Mouse (Mus musculus) limb, embryonic 15.5 days (tissue): Measurements from ENCODE around the gene Esrrg. TPM values are rescaled to one million over a fixed set of nuclear protein-coding genes. Genes with fewer than 3 reads are reported as not detected.

ENCODE experiments used
- ATAC-seq: fragments of 200-750 bp; cut with Nextera tagmentation; 2 replicates; pipeline ENCODE4 v1.8.0; 2017; ENCODE audit warnings: low read depth, moderate TSS enrichment; ENCODE audit not compliant: insufficient number of reproducible peaks, low FRiP score, low TSS enrichment
- H3K27ac ChIP-seq: fragments of 300-500 bp; sonication (generic); 2 replicates; pipeline ENCODE4 v1.5.1; 2015; ENCODE audit warnings: moderate library complexity, mild to moderate bottlenecking, inconsistent platforms
- H3K27me3 ChIP-seq: fragments of 300-500 bp; sonication (generic); 2 replicates; pipeline ENCODE4 v1.6.1; 2015; ENCODE audit warnings: inconsistent platforms
- H3K36me3 ChIP-seq: fragments of 300-500 bp; sonication (generic); 2 replicates; pipeline ENCODE4 v1.6.1; 2015; ENCODE audit warnings: inconsistent platforms
- H3K4me1 ChIP-seq: fragments of 300-500 bp; sonication (generic); 2 replicates; pipeline ENCODE4 v1.6.1; 2015; ENCODE audit warnings: inconsistent platforms
- H3K4me2 ChIP-seq: fragments of 300-500 bp; sonication (generic); 2 replicates; pipeline ENCODE4 v1.6.1; 2015; ENCODE audit warnings: mild to moderate bottlenecking, inconsistent platforms
- H3K4me3 ChIP-seq: fragments of 300-500 bp; sonication (generic); 2 replicates; pipeline ENCODE4 v1.5.1; 2015; ENCODE audit warnings: mild to moderate bottlenecking, inconsistent platforms
- H3K9ac ChIP-seq: fragments of 300-500 bp; sonication (generic); 2 replicates; pipeline ENCODE4 v1.6.1; 2015; ENCODE audit warnings: inconsistent platforms
- H3K9me3 ChIP-seq: fragments of 300-500 bp; sonication (generic); 2 replicates; pipeline ENCODE4 v1.6.1; 2016; ENCODE audit warnings: inconsistent platforms
- WGBS: fragments of 180-500 bp; shearing (Covaris S2); methylation state at CpG from one replicate; pipeline ENCODE4 v1.1.7; 2015; 5-methylcytosine and 5-hydroxymethylcytosine counted together
- polyA plus RNA-seq: library from polyadenylated mRNA; unstranded; fragments of >200 nt; fragmentation: Nextera tagmentation; extraction: Ambion mirVana; gene quantifications from 2 replicates; pipeline ENCODE4 v1.2.1, GENCODE M21; 2015

The Esrrg gene
- polyA plus RNA-seq, 1 experiment from 2014 or later: 1.8 TPM

- H3K4me2 ChIP-seq: no peak overlapping the region
Measured at GRCm38 (mm10) chr1:188163058-188163457, 554.5 kb downstream of the Esrrg start.

GRCm38 (mm10) chr1:188164251-188164650 is 555.7 kb downstream of the Esrrg start:
- 56% methylated on average over 6 of the region's 6 CpGs for WGBS
- H3K4me1 ChIP-seq: no peaks in the 10 kb centered on the region
- H3K9me3 ChIP-seq: no peaks in the 10 kb centered on the region
- H3K9ac ChIP-seq: no peak overlapping the region
- H3K27ac ChIP-seq: no peak overlapping the region
- H3K4me3 ChIP-seq: no peak overlapping the region
- H3K27me3 ChIP-seq: no peaks in the 10 kb centered on the region
- H3K36me3 ChIP-seq: no peaks in the 10 kb centered on the region
- no peak overlapping the region for H3K4me2 ChIP-seq
- ATAC-seq: no peak

More at GRCm38 (mm10) chr1:188163058-188163457, 554.5 kb downstream of the Esrrg start:
- H3K4me1 ChIP-seq: no peaks in the 10 kb centered on the region
- no peak for ATAC-seq
- no peak overlapping the region for H3K9ac ChIP-seq
- no peak overlapping the region for H3K27ac ChIP-seq
- H3K36me3 ChIP-seq: no peaks in the 10 kb centered on the region
- no peaks in the 10 kb centered on the region for H3K9me3 ChIP-seq
- H3K27me3 ChIP-seq: no peaks in the 10 kb centered on the region
- H3K4me3 ChIP-seq: no peak overlapping the region

- Histone ChIP-seq H3K4me2 (no peak overlapping the region), H3K27me3 (no peaks in the 10 kb centered on the region), H3K9ac (no peak overlapping the region), H3K9me3 (no peaks in the 10 kb centered on the region), H3K4me1 (no peaks in the 10 kb centered on the region), H3K4me3 (no peak overlapping the region), H3K27ac (no peak overlapping the region), H3K36me3 (no peaks in the 10 kb centered on the region)
- WGBS: 43% methylated on average over 1 of the region's 1 CpGs
- ATAC-seq: no peak
Measured at GRCm38 (mm10) chr1:188173859-188174258, 565.3 kb downstream of the Esrrg start.

DNA sequence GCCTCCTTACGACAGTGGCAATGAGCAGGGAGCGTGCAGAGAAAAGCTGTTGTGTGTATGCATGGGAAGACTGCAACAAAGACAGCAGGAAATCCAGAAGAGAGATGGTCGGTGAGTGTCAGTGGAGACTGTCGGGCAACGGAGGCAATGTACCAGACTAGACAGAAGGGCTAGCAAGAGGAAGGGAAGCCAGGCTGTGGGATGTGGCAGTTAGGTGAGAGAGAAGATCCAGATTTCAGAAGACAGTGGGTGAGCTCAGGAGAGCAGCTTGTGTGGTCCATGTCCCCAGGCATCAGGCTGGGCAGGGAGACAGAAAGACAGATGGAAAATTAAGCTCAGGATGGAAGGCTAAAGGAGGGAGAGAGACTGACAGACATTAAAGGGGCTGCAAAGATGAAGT is 574.4 kb downstream of the Esrrg start:
- WGBS: 84% methylated on average over 5 of the region's 5 CpGs
- no peak overlapping the region for H3K4me3 ChIP-seq
- H3K4me2 ChIP-seq: no peak overlapping the region

GRCm38 (mm10) chr1:188186440-188187117 is 578.0 kb downstream of the Esrrg start:
- WGBS: 65% methylated on average over 17 of the region's 17 CpGs
- Histone ChIP-seq H3K27ac (no peak overlapping the region), H3K9ac (no peak overlapping the region), H3K4me2 (no peak overlapping the region), H3K27me3 (peaks cover 5% of the 10 kb centered on the region; the same call in 1 of the 2 replicates), H3K4me3 (no peak overlapping the region), H3K4me1 (no peaks in the 10 kb centered on the region), H3K36me3 (no peaks in the 10 kb centered on the region), H3K9me3 (no peaks in the 10 kb centered on the region)
- ATAC-seq: no peak

More for the DNA sequence above, 574.4 kb downstream of the Esrrg start:
- H3K4me1 ChIP-seq: no peaks in the 10 kb centered on the region
- ATAC-seq: no peak
- no peak overlapping the region for H3K9ac ChIP-seq
- no peaks in the 10 kb centered on the region for H3K9me3 ChIP-seq
- H3K27ac ChIP-seq: no peak overlapping the region
- H3K27me3 ChIP-seq: peaks cover 5% of the 10 kb centered on the region; the same call in 1 of the 2 replicates
- no peaks in the 10 kb centered on the region for H3K36me3 ChIP-seq

DNA sequence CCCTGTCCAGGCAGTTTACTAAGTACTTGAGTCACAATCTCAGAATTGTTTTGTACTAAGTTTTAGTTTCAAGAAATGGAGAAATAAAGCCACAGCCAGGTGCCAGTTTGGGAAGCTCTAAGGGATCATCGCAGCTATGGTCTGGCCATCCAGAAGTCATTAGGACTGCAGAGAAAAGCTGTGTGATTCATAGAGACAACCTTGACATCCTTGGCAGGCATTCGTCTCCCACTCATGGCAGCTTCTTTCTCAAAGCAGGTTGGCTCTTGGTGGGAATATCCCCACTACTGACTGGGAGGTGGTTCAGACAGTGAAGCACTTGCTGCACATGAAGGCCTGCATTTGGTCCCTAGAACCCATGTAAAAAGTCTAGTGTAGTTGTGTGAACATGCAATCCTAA is 584.4 kb downstream of the Esrrg start:
- WGBS: 85% methylated on average over 2 of the region's 2 CpGs
- no peaks in the 10 kb centered on the region for H3K27me3 ChIP-seq
- no peak for ATAC-seq

DNA sequence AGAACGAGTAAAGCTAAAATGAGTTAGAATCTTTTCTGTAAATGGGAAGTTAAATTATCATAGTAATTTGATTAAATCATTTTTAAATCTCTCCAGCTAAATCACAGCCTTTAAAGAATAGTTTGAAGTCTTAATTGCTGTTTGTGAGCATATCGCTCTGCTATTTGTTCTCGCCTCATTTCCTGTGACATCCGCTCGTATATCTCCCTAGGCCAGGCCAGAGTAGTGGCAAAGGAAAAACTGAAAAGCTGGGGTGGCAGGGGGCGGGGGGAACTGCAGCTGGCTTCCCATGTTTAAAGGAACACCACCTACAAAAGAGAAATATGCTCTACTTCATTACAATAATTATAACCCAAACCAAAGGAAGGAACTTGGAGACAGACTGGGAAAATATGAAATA is 598.8 kb downstream of the Esrrg start:
- WGBS: 27% methylated on average over 6 of the region's 6 CpGs
- Histone ChIP-seq H3K4me1 (no peaks in the 10 kb centered on the region), H3K9me3 (no peaks in the 10 kb centered on the region), H3K4me3 (no peak overlapping the region), H3K27me3 (no peaks in the 10 kb centered on the region), H3K4me2 (no peak overlapping the region), H3K27ac (no peak overlapping the region), H3K9ac (no peak overlapping the region), H3K36me3 (no peaks in the 10 kb centered on the region)
- no peak for ATAC-seq

More for the DNA sequence above, 584.4 kb downstream of the Esrrg start:
- Histone ChIP-seq H3K9me3 (no peaks in the 10 kb centered on the region), H3K9ac (no peak overlapping the region), H3K36me3 (no peaks in the 10 kb centered on the region), H3K4me1 (no peaks in the 10 kb centered on the region), H3K27ac (no peak overlapping the region), H3K4me3 (no peak overlapping the region), H3K4me2 (no peak overlapping the region)

DNA sequence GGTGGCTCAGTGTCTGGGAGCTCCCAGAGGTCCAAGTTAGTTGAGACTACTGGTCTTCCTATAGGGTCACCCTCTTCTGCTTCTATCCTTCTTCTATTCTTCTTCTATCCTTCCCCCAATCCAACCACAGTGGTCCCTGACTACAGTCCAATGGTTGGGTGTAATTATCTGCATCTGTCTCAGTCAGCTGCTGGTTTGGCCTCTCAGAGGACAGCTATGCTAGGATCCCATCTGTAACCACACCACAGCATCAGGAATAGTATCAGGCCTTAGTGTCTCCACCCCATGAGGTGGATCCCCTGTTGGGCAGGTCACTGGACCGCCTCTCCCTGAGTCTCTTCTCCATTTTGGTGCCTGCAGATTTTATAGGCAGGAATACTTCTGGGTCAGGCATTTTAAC is 600.4 kb downstream of the Esrrg start:
- Histone ChIP-seq H3K27ac (no peak overlapping the region), H3K4me3 (no peak overlapping the region), H3K9ac (no peak overlapping the region), H3K4me1 (no peaks in the 10 kb centered on the region), H3K4me2 (no peak overlapping the region), H3K36me3 (no peaks in the 10 kb centered on the region), H3K9me3 (no peaks in the 10 kb centered on the region), H3K27me3 (no peaks in the 10 kb centered on the region)
- ATAC-seq: no peak
- WGBS: 85% methylated on average over 1 of the region's 1 CpGs

GRCm38 (mm10) chr1:188214885-188215611 is 606.5 kb downstream of the Esrrg start:
- Histone ChIP-seq H3K4me1 (no peaks in the 10 kb centered on the region), H3K9me3 (no peaks in the 10 kb centered on the region), H3K36me3 (no peaks in the 10 kb centered on the region), H3K27me3 (no peaks in the 10 kb centered on the region), H3K4me2 (no peak overlapping the region), H3K27ac (no peak overlapping the region), H3K4me3 (no peak overlapping the region), H3K9ac (no peak overlapping the region)
- no peak for ATAC-seq
- WGBS: 58% methylated on average over 10 of the region's 10 CpGs

DNA sequence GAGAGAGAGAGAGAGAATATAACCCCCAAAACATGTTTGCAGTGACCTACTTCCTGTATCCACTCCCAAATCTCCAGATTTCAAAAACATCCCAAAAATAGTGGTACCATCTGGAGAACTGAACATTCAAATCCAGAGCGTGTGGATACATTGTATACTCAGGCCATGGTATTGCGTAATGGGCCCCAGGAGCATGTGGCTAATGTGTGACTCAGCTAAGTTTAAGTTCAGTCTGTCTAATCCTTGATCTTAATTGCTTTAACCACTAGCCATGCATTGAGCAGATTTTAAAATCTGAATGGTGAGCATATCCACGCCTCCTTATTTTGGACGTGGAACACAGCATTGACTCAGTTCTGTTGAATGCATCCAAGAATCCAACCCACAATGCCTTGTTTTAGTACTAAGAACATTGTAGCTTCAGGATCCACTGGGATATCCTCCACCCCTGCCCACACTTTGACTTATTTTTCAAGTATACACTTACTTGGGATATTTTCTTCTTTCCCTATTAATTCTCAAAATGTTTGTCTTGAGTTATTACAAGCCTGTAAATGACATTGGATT is 612.7 kb downstream of the Esrrg start:
- WGBS: 67% methylated on average over 4 of the region's 4 CpGs

DNA sequence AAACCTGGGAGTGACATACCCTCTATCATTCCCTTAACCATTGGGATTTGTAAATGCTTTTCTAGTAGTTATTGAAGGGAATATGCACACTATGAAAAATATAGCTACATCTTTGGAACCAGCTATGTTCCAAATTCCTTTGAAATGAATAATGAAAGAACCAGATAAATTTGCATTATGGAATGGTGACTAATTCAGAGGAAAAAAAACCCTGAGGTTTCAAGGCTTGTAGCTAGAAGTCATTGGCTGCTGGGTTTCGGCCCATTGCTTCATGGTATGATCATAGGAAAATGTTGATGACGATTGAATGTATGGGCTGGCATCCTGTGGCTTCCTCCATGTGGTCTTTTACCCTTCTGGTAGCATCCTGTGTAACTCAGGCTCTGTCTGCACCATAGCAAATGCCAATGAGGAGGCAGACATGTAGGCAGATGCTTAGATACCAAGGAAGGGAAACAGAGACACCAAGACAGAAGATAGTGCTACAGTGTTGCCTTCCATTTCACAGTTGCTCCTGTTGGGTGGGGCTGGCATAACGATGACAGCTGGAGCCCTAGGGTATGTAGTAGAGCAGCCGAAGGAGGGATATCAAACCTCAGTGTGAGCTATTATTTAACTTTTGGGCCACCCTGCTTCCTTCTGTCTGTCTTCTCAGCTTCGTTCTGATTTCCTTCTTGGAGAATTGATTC is 624.6 kb downstream of the Esrrg start:
- no peak overlapping the region for H3K27ac ChIP-seq
- H3K27me3 ChIP-seq: no peaks in the 10 kb centered on the region
- H3K9ac ChIP-seq: no peak overlapping the region
- no peaks in the 10 kb centered on the region for H3K4me1 ChIP-seq
- no peaks in the 10 kb centered on the region for H3K9me3 ChIP-seq
- no peak overlapping the region for H3K4me2 ChIP-seq
- no peak for ATAC-seq
- H3K36me3 ChIP-seq: no peaks in the 10 kb centered on the region
- no peak overlapping the region for H3K4me3 ChIP-seq
- 78% methylated on average over 5 of the region's 5 CpGs for WGBS

More for the DNA sequence above, 612.7 kb downstream of the Esrrg start:
- Histone ChIP-seq H3K36me3 (no peaks in the 10 kb centered on the region), H3K4me1 (no peaks in the 10 kb centered on the region), H3K4me3 (no peak overlapping the region), H3K4me2 (no peak overlapping the region), H3K27me3 (no peaks in the 10 kb centered on the region), H3K27ac (no peak overlapping the region), H3K9me3 (no peaks in the 10 kb centered on the region), H3K9ac (no peak overlapping the region)
- ATAC-seq: no peak

DNA sequence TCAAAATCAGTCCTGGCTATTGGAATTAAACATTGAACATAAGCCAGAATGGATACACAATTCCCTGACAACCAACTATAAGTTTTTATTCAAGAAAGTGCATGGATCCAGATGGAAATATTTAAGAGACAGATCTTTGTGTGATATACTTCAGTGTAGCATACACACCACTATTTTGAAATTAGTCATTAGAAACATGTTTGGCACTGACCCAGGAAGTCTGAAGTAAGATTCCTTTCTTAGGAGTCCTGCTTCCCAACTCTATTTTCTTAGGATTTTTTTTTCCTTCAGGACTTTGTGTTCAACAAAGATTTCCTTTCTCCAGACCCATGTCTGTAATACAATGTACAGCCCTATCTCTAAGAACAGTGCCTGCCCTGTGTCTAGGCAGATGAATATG is 630.0 kb downstream of the Esrrg start:
- no peaks in the 10 kb centered on the region for H3K27me3 ChIP-seq
- H3K4me1 ChIP-seq: no peaks in the 10 kb centered on the region
- no peak for ATAC-seq
- H3K4me3 ChIP-seq: no peak overlapping the region
- H3K36me3 ChIP-seq: no peaks in the 10 kb centered on the region
- no peak overlapping the region for H3K9ac ChIP-seq
- H3K4me2 ChIP-seq: no peak overlapping the region
- no peak overlapping the region for H3K27ac ChIP-seq
- no peaks in the 10 kb centered on the region for H3K9me3 ChIP-seq
